Mouse (Mus musculus): Measurements from ENCODE around the gene Arhgap31. TPM values are rescaled to one million over a fixed set of nuclear protein-coding genes. Genes with fewer than 3 reads are reported as not detected.

Gene Arhgap31
- polyA plus RNA-seq (2012; rRNA removed), result 10.3 and 10.4 TPM in 2 replicates

DNA sequence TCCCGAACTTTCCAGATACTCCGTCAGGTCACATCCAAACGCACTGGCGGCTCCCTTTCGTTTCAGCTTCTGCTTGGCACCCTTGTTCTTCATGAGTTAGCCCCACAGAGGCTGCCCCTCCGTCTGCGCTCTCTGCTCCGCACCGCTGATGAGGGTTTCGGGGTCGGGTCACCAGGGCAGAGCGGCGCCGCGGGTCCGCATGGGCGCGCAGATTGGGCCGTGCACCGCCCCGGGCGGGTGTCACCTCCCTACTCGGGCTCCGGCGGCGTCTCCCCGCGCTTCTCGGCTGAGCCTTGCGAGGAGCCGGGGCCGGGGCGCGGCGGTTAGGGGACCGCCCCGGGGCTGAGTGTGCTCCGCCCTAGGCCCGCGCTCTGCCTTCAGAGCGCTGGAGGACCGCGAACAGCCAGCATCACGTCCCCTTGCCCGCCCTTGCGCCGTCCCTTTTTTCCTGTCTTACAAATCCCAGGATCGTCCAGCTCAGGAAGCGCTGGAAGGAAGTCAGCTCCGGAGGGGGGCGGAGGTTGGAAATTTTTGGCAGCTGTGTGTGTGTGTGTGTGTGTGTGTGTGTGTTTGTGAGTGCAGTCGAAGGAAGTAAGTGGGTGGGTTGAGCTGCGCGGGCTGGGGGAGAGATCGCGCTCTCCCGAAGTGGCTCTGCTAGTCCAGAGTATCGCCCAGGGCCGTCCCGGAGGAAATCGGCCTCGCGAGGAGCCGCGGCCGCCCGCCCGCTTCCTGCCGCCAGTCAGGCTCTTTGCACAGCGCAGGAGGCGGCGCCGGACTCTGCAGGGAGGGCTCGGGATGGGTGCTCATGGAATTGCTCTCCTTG is at the start of gene Arhgap31:
Arhgap31 (minus strand) TSS at position 694 of the 823 bp plus-strand sequence.
- H3K4me1 ChIP-seq (ENCODE audit: control insufficient read depth, insufficient read depth, low read length), result no peaks in the 10 kb centered on the region
- H3K4me3 ChIP-seq (ENCODE audit: insufficient read depth, low read length), result peak within 1 kb of the TSS; percentile 88
- 0 out of 2 replicates have a peak, but pooled peaks have one; percentile 5 for TF ChIP-seq POLR2A (IDR thresholded peaks at IDR 0.05; ENCODE audit: extremely low read depth, insufficient read depth, low read length)
- no peak for TF ChIP-seq CTCF (IDR thresholded peaks at IDR 0.05; ENCODE audit: extremely low read depth, insufficient read depth, low read length)
- peak within 1 kb of the TSS; percentile 84 for H3K27ac ChIP-seq (ENCODE audit: insufficient read depth, low read length)

GRCm38 (mm10) chr16:38762401-38762800 is 49.3 kb upstream of the Arhgap31 start:
- Histone ChIP-seq H3K27ac (ENCODE audit: insufficient read depth, low read length) (no peak overlapping the region), H3K4me3 (ENCODE audit: insufficient read depth, low read length) (no peak overlapping the region), H3K4me1 (ENCODE audit: control insufficient read depth, insufficient read depth, low read length) (no peaks in the 10 kb centered on the region)
- TF ChIP-seq CTCF (IDR thresholded peaks at IDR 0.05; ENCODE audit: extremely low read depth, insufficient read depth, low read length) (no peak), POLR2A (IDR thresholded peaks at IDR 0.05; ENCODE audit: extremely low read depth, insufficient read depth, low read length) (no peak)

GRCm38 (mm10) chr16:38761972-38762371 is 48.9 kb upstream of the Arhgap31 start:
- Histone ChIP-seq H3K27ac (ENCODE audit: insufficient read depth, low read length) (no peak overlapping the region), H3K4me1 (ENCODE audit: control insufficient read depth, insufficient read depth, low read length) (no peaks in the 10 kb centered on the region), H3K4me3 (ENCODE audit: insufficient read depth, low read length) (no peak overlapping the region)
- TF ChIP-seq CTCF (IDR thresholded peaks at IDR 0.05; ENCODE audit: extremely low read depth, insufficient read depth, low read length), result no peak
- no peak for TF ChIP-seq POLR2A (IDR thresholded peaks at IDR 0.05; ENCODE audit: extremely low read depth, insufficient read depth, low read length)

GRCm38 (mm10) chr16:38760834-38761375 is 47.8 kb upstream of the Arhgap31 start:
- H3K4me3 ChIP-seq (ENCODE audit: insufficient read depth, low read length), result no peak overlapping the region
- no peak for TF ChIP-seq POLR2A (IDR thresholded peaks at IDR 0.05; ENCODE audit: extremely low read depth, insufficient read depth, low read length)
- no peak for TF ChIP-seq CTCF (IDR thresholded peaks at IDR 0.05; ENCODE audit: extremely low read depth, insufficient read depth, low read length)
- H3K4me1 ChIP-seq (ENCODE audit: control insufficient read depth, insufficient read depth, low read length), result no peaks in the 10 kb centered on the region
- H3K27ac ChIP-seq (ENCODE audit: insufficient read depth, low read length), result no peak overlapping the region

- no peaks in the 10 kb centered on the region for H3K4me1 ChIP-seq (ENCODE audit: control insufficient read depth, insufficient read depth, low read length)
- H3K27ac ChIP-seq (ENCODE audit: insufficient read depth, low read length), result no peak overlapping the region
- H3K4me3 ChIP-seq (ENCODE audit: insufficient read depth, low read length), result no peak overlapping the region
- TF ChIP-seq POLR2A (IDR thresholded peaks at IDR 0.05; ENCODE audit: extremely low read depth, insufficient read depth, low read length), result no peak
- TF ChIP-seq CTCF (IDR thresholded peaks at IDR 0.05; ENCODE audit: extremely low read depth, insufficient read depth, low read length), result no peak
Observed at GRCm38 (mm10) chr16:38760239-38760638, 47.2 kb upstream of the Arhgap31 start.

- no peak overlapping the region for H3K27ac ChIP-seq (ENCODE audit: insufficient read depth, low read length)
- H3K4me1 ChIP-seq (ENCODE audit: control insufficient read depth, insufficient read depth, low read length), result no peaks in the 10 kb centered on the region
- no peak overlapping the region for H3K4me3 ChIP-seq (ENCODE audit: insufficient read depth, low read length)
- TF ChIP-seq POLR2A (IDR thresholded peaks at IDR 0.05; ENCODE audit: extremely low read depth, insufficient read depth, low read length) (no peak), CTCF (IDR thresholded peaks at IDR 0.05; ENCODE audit: extremely low read depth, insufficient read depth, low read length) (no peak)
Observed at GRCm38 (mm10) chr16:38758104-38758861, 45.2 kb upstream of the Arhgap31 start.

GRCm38 (mm10) chr16:38757626-38758025 is 44.6 kb upstream of the Arhgap31 start:
- Histone ChIP-seq H3K4me1 (ENCODE audit: control insufficient read depth, insufficient read depth, low read length) (no peaks in the 10 kb centered on the region), H3K27ac (ENCODE audit: insufficient read depth, low read length) (no peak overlapping the region), H3K4me3 (ENCODE audit: insufficient read depth, low read length) (no peak overlapping the region)
- no peak for TF ChIP-seq POLR2A (IDR thresholded peaks at IDR 0.05; ENCODE audit: extremely low read depth, insufficient read depth, low read length)
- no peak for TF ChIP-seq CTCF (IDR thresholded peaks at IDR 0.05; ENCODE audit: extremely low read depth, insufficient read depth, low read length)

- TF ChIP-seq POLR2A (IDR thresholded peaks at IDR 0.05; ENCODE audit: extremely low read depth, insufficient read depth, low read length), result no peak
- no peak overlapping the region for H3K4me3 ChIP-seq (ENCODE audit: insufficient read depth, low read length)
- no peaks in the 10 kb centered on the region for H3K4me1 ChIP-seq (ENCODE audit: control insufficient read depth, insufficient read depth, low read length)
- no peak overlapping the region for H3K27ac ChIP-seq (ENCODE audit: insufficient read depth, low read length)
Observed at GRCm38 (mm10) chr16:38756572-38756971, 43.5 kb upstream of the Arhgap31 start.

DNA sequence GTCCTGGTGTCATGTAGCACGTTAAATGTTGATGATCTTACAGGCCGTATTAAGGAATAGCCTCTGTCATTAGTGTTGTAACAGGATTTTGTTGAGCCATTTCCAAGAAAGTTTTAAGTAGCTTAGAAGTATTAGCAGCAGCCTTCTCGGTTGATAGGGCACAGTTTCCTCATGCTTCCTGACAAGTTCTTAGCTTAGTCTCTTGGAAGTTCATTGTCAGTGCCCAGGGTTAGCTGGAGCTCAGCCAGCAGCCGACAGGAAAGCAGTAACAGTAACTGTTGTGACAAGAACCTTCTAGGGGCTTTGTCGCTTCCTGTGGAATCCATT is 43.1 kb upstream of the Arhgap31 start:
- Histone ChIP-seq H3K4me1 (ENCODE audit: control insufficient read depth, insufficient read depth, low read length) (no peaks in the 10 kb centered on the region), H3K27ac (ENCODE audit: insufficient read depth, low read length) (no peak overlapping the region), H3K4me3 (ENCODE audit: insufficient read depth, low read length) (no peak overlapping the region)
- TF ChIP-seq POLR2A (IDR thresholded peaks at IDR 0.05; ENCODE audit: extremely low read depth, insufficient read depth, low read length) (no peak), CTCF (IDR thresholded peaks at IDR 0.05; ENCODE audit: extremely low read depth, insufficient read depth, low read length) (no peak)

Measured in cortical plate, adult 2 months (tissue).